Mouse (Mus musculus): Measurements from ENCODE around the gene Etv6.

DNA sequence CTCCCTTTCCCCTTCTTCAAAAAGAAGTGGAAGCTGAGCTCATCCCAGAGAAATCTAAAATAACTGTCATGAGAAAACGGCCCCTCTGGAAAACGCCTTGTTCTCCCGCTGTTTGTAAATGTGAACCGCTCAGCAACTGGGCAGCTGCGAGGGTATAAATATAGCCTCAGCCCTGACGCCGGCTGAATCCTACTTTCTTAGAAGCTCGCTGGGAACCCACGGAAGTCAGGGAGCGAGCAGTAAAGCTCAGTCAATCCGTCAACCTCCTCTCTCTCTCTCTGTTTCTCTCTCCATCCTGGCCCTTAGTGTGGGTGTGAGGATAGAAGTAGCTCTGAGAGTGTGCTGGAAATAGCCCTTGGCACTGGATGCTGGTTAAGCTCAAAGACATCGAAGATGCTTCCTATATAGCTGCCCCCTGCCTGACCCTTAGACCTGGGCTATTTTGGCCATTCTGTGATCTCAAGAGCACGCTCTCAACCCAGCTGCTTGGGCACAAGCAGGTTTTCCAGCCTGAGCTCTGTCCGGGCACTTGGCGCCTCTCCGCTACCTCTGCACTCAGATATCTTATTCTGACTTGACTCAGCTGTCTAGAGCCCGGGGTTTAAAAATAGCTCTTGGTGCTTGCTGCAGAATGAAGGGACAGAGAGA is 146.9 kb downstream of the Etv6 start:
- TF ChIP-seq CTCF (conservative IDR thresholded peaks at IDR 0.05; ENCODE audit: low read length) (no peak), POU5F1 (IDR thresholded peaks at IDR 0.05; ENCODE audit: borderline replicate concordance, low read length) (no peak), NANOG (IDR thresholded peaks at IDR 0.05; ENCODE audit: borderline replicate concordance, low read length) (no peak)
